Mouse (Mus musculus): ENCODE data around the gene Thbs2.

DNA sequence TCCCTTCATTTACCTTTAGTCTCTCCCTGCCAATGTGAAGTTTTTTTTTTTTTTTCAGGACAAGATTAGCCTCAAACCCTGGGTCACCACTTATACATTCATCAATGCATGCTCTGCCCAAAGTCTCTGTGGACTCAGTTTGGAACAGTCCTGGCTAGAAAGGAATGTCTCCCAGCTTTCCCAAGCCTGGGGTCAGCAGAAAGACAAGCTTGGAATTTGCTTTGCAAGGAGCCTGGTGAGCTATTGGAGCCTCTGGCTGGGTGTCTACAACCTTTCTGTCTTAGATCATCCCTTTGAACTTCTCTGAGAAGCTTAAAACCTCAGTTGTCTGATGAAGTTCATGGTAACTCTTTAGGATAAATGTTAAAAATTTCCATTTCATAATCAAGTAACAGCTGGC lies 36.9 kb downstream of the Thbs2 start:
- TF ChIP-seq CTCF (IDR thresholded peaks at IDR 0.05; ENCODE audit: control insufficient read depth, insufficient read depth, insufficient read length) (no peak), MAX (IDR thresholded peaks at IDR 0.05) (no peak), CEBPB (IDR thresholded peaks at IDR 0.05; ENCODE audit: low read depth) (no peak), MYOD1 (IDR thresholded peaks at IDR 0.05; ENCODE audit: control insufficient read depth, insufficient read length, low read depth) (no peak), USF1 (IDR thresholded peaks at IDR 0.05; ENCODE audit: low read depth) (no peak)
